Mouse (Mus musculus) stomach, embryonic 16.5 days (tissue): Measurements from ENCODE around the gene Cd6. TPM values are rescaled to one million over a fixed set of nuclear protein-coding genes. Genes with fewer than 3 reads are reported as not detected.

Source experiments
- ATAC-seq: fragments of 200-750 bp; cut with Nextera tagmentation; 2 replicates; pipeline ENCODE4 v1.8.0; 2017; ENCODE audit warnings: moderate number of reproducible peaks, moderate TSS enrichment; ENCODE audit not compliant: insufficient read depth, low FRiP score
- H3K27ac ChIP-seq: fragments of 300-500 bp; sonication (generic); 2 replicates; pipeline ENCODE4 v1.5.1; 2014; ENCODE audit warnings: low read length
- H3K27me3 ChIP-seq: fragments of 300-500 bp; sonication (generic); 2 replicates; pipeline ENCODE4 v1.6.1; 2014; ENCODE audit warnings: low read length, control low read depth, mixed read lengths; ENCODE audit not compliant: control insufficient read depth, insufficient read depth
- H3K36me3 ChIP-seq: fragments of 300-500 bp; sonication (generic); 2 replicates; pipeline ENCODE4 v1.6.1; 2014; ENCODE audit warnings: low read length; ENCODE audit not compliant: control insufficient read depth, insufficient read depth
- H3K4me1 ChIP-seq: fragments of 300-500 bp; sonication (generic); 2 replicates; pipeline ENCODE4 v1.6.1; 2014; ENCODE audit warnings: low read length, control low read depth, mixed read lengths; ENCODE audit not compliant: control insufficient read depth, insufficient read depth
- H3K4me2 ChIP-seq: fragments of 300-500 bp; sonication (generic); 2 replicates; pipeline ENCODE4 v1.6.1; 2014; ENCODE audit warnings: low read depth, low read length, mixed read lengths
- H3K4me3 ChIP-seq: fragments of 300-500 bp; sonication (generic); replicated peaks from 2 replicates; pipeline ENCODE4 v1.5.1; 2014; ENCODE audit warnings: mild to moderate bottlenecking, low read length
- H3K9ac ChIP-seq: fragments of 300-500 bp; sonication (generic); 2 replicates; pipeline ENCODE4 v1.6.1; 2014; ENCODE audit warnings: low read length
- H3K9me3 ChIP-seq: fragments of 300-500 bp; sonication (generic); replicated peaks from 2 replicates; pipeline ENCODE4 v1.6.1; 2016; ENCODE audit warnings: low read length, control low read depth; ENCODE audit not compliant: control insufficient read depth
- WGBS: fragments of 180-500 bp; shearing (Covaris S2); extraction: QIAGEN DNeasy Blood & Tissue Kit; methylation state at CpG from one replicate; pipeline ENCODE4 v1.1.7; 2014; 5-methylcytosine and 5-hydroxymethylcytosine counted together
- polyA plus RNA-seq: library from polyadenylated mRNA; unstranded; fragments of >200 nt; fragmentation: Nextera tagmentation; extraction: Ambion mirVana; gene quantifications from 2 replicates; pipeline ENCODE4 v1.2.1, GENCODE M21; 2015

Gene Cd6
- polyA plus RNA-seq, 1 experiment from 2014 or later: 0.58 TPM

- H3K9me3 ChIP-seq: no peaks in the 10 kb centered on the region
- no peak overlapping the region for H3K4me3 ChIP-seq
- WGBS: 80% methylated on average over 4 of the region's 4 CpGs
- no peak overlapping the region for H3K9ac ChIP-seq
- no peak for ATAC-seq
- no peaks in the 10 kb centered on the region for H3K4me1 ChIP-seq
- no peaks in the 10 kb centered on the region for H3K27me3 ChIP-seq
- no peak overlapping the region for H3K4me2 ChIP-seq
- H3K27ac ChIP-seq: no peak overlapping the region
- H3K36me3 ChIP-seq: no peaks in the 10 kb centered on the region
Measured at GRCm38 (mm10) chr19:10776906-10777305, 53.0 kb downstream of the Cd6 start.

- WGBS: 93% methylated on average over 6 of the region's 6 CpGs
- H3K27ac ChIP-seq: no peak overlapping the region
- no peak overlapping the region for H3K4me3 ChIP-seq
- no peak for ATAC-seq
- H3K9me3 ChIP-seq: no peaks in the 10 kb centered on the region
- no peak overlapping the region for H3K9ac ChIP-seq
- no peaks in the 10 kb centered on the region for H3K4me1 ChIP-seq
- H3K27me3 ChIP-seq: no peaks in the 10 kb centered on the region
- H3K36me3 ChIP-seq: no peaks in the 10 kb centered on the region
- H3K4me2 ChIP-seq: no peak overlapping the region
Measured at GRCm38 (mm10) chr19:10774141-10774540, 55.7 kb downstream of the Cd6 start.

GRCm38 (mm10) chr19:10773384-10773783, 56.5 kb downstream of the Cd6 start:
- Histone ChIP-seq H3K4me3 (no peak overlapping the region), H3K36me3 (no peaks in the 10 kb centered on the region), H3K27ac (no peak overlapping the region), H3K4me2 (no peak overlapping the region), H3K27me3 (no peaks in the 10 kb centered on the region), H3K9ac (no peak overlapping the region), H3K9me3 (no peaks in the 10 kb centered on the region), H3K4me1 (no peaks in the 10 kb centered on the region)
- 64% methylated on average over 7 of the region's 7 CpGs for WGBS
- ATAC-seq: no peak

- H3K27me3 ChIP-seq: no peaks in the 10 kb centered on the region
- no peaks in the 10 kb centered on the region for H3K9me3 ChIP-seq
- no peak overlapping the region for H3K9ac ChIP-seq
- H3K4me1 ChIP-seq: no peaks in the 10 kb centered on the region
- WGBS: 90% methylated on average over 10 of the region's 10 CpGs
- H3K36me3 ChIP-seq: no peaks in the 10 kb centered on the region
- no peak for ATAC-seq
- H3K4me3 ChIP-seq: no peak overlapping the region
- no peak overlapping the region for H3K27ac ChIP-seq
- H3K4me2 ChIP-seq: no peak overlapping the region
Measured at GRCm38 (mm10) chr19:10772866-10773265, 57.0 kb downstream of the Cd6 start.

- Histone ChIP-seq H3K4me1 (no peaks in the 10 kb centered on the region), H3K9me3 (no peaks in the 10 kb centered on the region), H3K9ac (no peak overlapping the region), H3K4me3 (no peak overlapping the region), H3K27me3 (no peaks in the 10 kb centered on the region), H3K27ac (no peak overlapping the region), H3K36me3 (no peaks in the 10 kb centered on the region), H3K4me2 (no peak overlapping the region)
- no peak for ATAC-seq
- WGBS: 80% methylated on average over 7 of the region's 7 CpGs
Measured at GRCm38 (mm10) chr19:10771995-10772394, 57.9 kb downstream of the Cd6 start.

- Histone ChIP-seq H3K9ac (no peak overlapping the region), H3K4me2 (no peak overlapping the region), H3K4me1 (no peaks in the 10 kb centered on the region), H3K9me3 (no peaks in the 10 kb centered on the region), H3K4me3 (no peak overlapping the region), H3K27ac (no peak overlapping the region), H3K36me3 (no peaks in the 10 kb centered on the region), H3K27me3 (no peaks in the 10 kb centered on the region)
- 51% methylated on average over 12 of the region's 12 CpGs for WGBS
- no peak for ATAC-seq
Measured at GRCm38 (mm10) chr19:10769429-10770195, 60.2 kb downstream of the Cd6 start.

GRCm38 (mm10) chr19:10768694-10769428, 61.0 kb downstream of the Cd6 start:
- no peaks in the 10 kb centered on the region for H3K4me1 ChIP-seq
- H3K36me3 ChIP-seq: no peaks in the 10 kb centered on the region
- 69% methylated on average over 6 of the region's 6 CpGs for WGBS
- no peak overlapping the region for H3K9ac ChIP-seq
- H3K9me3 ChIP-seq: no peaks in the 10 kb centered on the region
- no peaks in the 10 kb centered on the region for H3K27me3 ChIP-seq
- H3K4me2 ChIP-seq: no peak overlapping the region
- no peak for ATAC-seq
- no peak overlapping the region for H3K4me3 ChIP-seq
- H3K27ac ChIP-seq: no peak overlapping the region

GRCm38 (mm10) chr19:10767631-10768030, 62.2 kb downstream of the Cd6 start:
- no peaks in the 10 kb centered on the region for H3K4me1 ChIP-seq
- WGBS: 91% methylated on average over 10 of the region's 10 CpGs
- no peaks in the 10 kb centered on the region for H3K36me3 ChIP-seq
- H3K27me3 ChIP-seq: no peaks in the 10 kb centered on the region
- H3K27ac ChIP-seq: no peak overlapping the region
- no peak overlapping the region for H3K4me2 ChIP-seq
- no peak overlapping the region for H3K4me3 ChIP-seq
- ATAC-seq: no peak
- H3K9me3 ChIP-seq: no peaks in the 10 kb centered on the region
- H3K9ac ChIP-seq: no peak overlapping the region

GRCm38 (mm10) chr19:10763381-10764031, 66.4 kb downstream of the Cd6 start:
- Histone ChIP-seq H3K4me3 (no peak overlapping the region), H3K4me2 (no peak overlapping the region), H3K36me3 (no peaks in the 10 kb centered on the region), H3K27me3 (no peaks in the 10 kb centered on the region), H3K9me3 (no peaks in the 10 kb centered on the region), H3K4me1 (peaks cover 13% of the 10 kb centered on the region), H3K27ac (no peak overlapping the region), H3K9ac (no peak overlapping the region)
- ATAC-seq: no peak
- WGBS: 67% methylated on average over 21 of the region's 21 CpGs
